Mouse (Mus musculus): ENCODE data around the gene Slc35d1.

DNA sequence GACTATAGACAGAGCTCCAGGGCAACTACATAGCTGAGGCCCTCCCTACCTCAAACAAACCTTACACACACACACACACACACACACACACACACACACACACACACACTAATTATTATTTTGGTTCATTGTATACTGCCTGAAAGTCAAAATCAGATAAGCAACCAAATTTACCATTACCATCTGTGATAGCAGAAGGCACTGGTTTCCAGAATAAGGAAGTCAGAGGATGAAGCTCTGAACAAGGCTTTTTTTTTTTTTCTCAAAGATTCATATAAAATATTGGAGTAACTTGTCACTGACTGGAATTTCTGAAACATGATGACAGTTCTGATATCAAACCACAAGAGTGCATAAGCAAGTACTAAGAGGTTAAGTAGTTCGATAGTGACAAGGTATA is 6.4 kb downstream of the Slc35d1 start:
- TF ChIP-seq GATA1 (IDR thresholded peaks at IDR 0.05; ENCODE audit: low read length) (no peak), TAL1 (IDR thresholded peaks at IDR 0.05; ENCODE audit: low read length) (no peak)

Measured in erythroblast, embryonic 14.5 days (primary cell).